Mouse (Mus musculus) liver, embryonic 16.5 days (tissue): ENCODE measurements at regions not wholly inside any gene's neighbourhood (a gene's known extent, or its start where the extent isn't known, plus 50 kb on each side); places are given as distances from the start of the nearest gene placed in this dataset.

Experiments
- ATAC-seq: fragments of 200-750 bp; cut with Nextera tagmentation; 2 replicates; pipeline ENCODE4 v1.8.0; 2017; ENCODE audit warnings: low read depth, mild to moderate bottlenecking, moderate number of reproducible peaks, moderate library complexity
- H3K27ac ChIP-seq: fragments of 300-500 bp; sonication (generic); 2 replicates; pipeline ENCODE4 v1.5.1; 2014; ENCODE audit warnings: mild to moderate bottlenecking, low read length
- H3K27me3 ChIP-seq: fragments of 300-500 bp; sonication (generic); 2 replicates; pipeline ENCODE4 v1.6.1; 2014; ENCODE audit warnings: low read depth, low read length, mixed read lengths; ENCODE audit not compliant: control insufficient read depth, insufficient read depth
- H3K36me3 ChIP-seq: fragments of 300-500 bp; sonication (generic); 2 replicates; pipeline ENCODE4 v1.6.1; 2014; ENCODE audit warnings: mild to moderate bottlenecking; ENCODE audit not compliant: control insufficient read depth, insufficient read depth
- H3K4me1 ChIP-seq: fragments of 300-500 bp; sonication (generic); 2 replicates; pipeline ENCODE4 v1.6.1; 2014; ENCODE audit warnings: low read depth, low read length, mixed read lengths; ENCODE audit not compliant: control insufficient read depth
- H3K4me2 ChIP-seq: fragments of 300-500 bp; sonication (generic); 2 replicates; pipeline ENCODE4 v1.6.1; 2014; ENCODE audit warnings: low read depth, low read length, mixed read lengths
- H3K4me3 ChIP-seq: fragments of 300-500 bp; sonication (generic); 2 replicates; pipeline ENCODE4 v1.5.1; 2014; ENCODE audit warnings: low read depth, mild to moderate bottlenecking, low read length
- H3K9ac ChIP-seq: fragments of 300-500 bp; sonication (generic); 2 replicates; pipeline ENCODE4 v1.6.1; 2014; ENCODE audit warnings: low read depth, low read length
- H3K9me3 ChIP-seq: fragments of 300-500 bp; sonication (generic); replicated peaks from 2 replicates; pipeline ENCODE4 v1.6.1; 2016; ENCODE audit warnings: low read length; ENCODE audit not compliant: control insufficient read depth
- WGBS: fragments of 180-500 bp; shearing (Covaris S2); extraction: QIAGEN DNeasy Blood & Tissue Kit; methylation state at CpG from one replicate; pipeline ENCODE4 v1.1.7; 2014; ENCODE audit not compliant: insufficient replicate concordance; 5-methylcytosine and 5-hydroxymethylcytosine counted together

DNA sequence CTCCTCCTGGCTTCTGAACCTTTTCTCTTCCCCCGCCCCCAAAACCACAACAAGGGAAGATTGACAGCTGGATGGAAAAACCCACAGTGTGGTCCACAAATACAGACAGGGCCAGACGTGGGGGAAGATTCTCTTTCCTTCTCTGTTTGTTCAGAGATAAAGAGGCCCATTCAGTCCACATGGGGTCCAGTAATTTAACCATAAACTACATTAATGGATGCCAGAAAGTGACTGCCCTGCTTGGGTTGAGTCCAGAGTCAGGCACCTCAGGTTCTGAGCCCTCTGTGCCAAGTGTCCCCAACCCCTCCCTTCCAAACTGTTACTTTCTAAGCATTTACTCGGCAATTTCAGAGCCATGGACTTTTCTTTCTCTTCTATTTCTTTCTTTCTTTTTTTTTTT, 121.9 kb upstream of the Smyd2 start:
- Histone ChIP-seq H3K4me3 (no peak overlapping the region), H3K4me2 (no peak overlapping the region), H3K27ac (peak overlapping the region; percentile 59; the same call in 1 of the 2 replicates), H3K4me1 (no peaks in the 10 kb centered on the region; the same call in 1 of the 2 replicates), H3K36me3 (no peaks in the 10 kb centered on the region), H3K27me3 (no peaks in the 10 kb centered on the region), H3K9ac (no peak overlapping the region), H3K9me3 (no peaks in the 10 kb centered on the region)
- no peak for ATAC-seq
- 12% methylated on average over 3 of the region's 3 CpGs for WGBS

DNA sequence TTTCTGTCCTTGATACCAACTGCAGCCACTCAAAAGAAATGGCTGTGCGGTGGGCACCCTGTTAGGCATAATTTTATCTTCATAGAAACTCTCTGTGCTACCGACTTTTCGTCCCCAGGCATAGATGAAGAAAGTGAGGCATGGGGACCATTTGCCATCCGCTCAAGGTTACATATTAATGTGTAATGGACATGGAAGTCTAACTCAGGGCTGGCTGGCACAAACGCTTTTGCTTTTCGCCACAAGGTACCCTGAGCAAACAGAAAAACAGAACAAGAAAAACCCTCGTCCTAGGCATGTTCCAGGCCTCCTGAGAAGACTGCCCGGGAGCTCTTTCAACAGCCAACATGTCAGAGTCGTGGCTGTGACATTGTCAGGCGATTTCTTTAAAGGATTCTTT, 121.0 kb upstream of the Smyd2 start:
- 57% methylated on average over 10 of the region's 10 CpGs for WGBS
- peak overlapping the region; percentile 77 for H3K27ac ChIP-seq
- H3K9ac ChIP-seq = no peak overlapping the region

DNA sequence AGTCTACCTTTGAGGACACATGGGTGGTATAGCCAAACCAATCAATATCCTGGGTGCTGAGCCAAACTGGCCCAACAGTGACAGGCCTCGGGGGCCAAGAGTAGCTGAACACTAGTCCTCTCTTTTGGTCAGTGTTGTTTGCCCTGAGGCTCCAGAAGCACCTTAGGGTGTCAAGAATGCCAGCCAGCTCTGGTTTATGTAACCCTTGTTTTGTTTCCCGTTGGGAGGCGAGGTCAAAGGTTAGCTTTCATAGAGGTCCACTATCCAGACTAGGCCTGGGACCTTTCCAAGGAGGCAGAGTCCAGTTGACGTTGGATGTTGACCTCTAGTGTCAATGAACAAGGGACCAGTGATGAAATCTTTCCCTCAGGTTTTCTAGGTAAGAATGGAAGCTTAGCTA, 120.0 kb upstream of the Smyd2 start:
- Histone ChIP-seq H3K27ac (peak overlapping the region; percentile 77), H3K27me3 (no peaks in the 10 kb centered on the region), H3K9ac (no peak overlapping the region), H3K36me3 (no peaks in the 10 kb centered on the region), H3K4me3 (no peak overlapping the region), H3K4me1 (no peaks in the 10 kb centered on the region; the same call in 1 of the 2 replicates), H3K4me2 (no peak overlapping the region), H3K9me3 (no peaks in the 10 kb centered on the region)
- ATAC-seq = peak; percentile 85
- WGBS = 42% methylated on average over 4 of the region's 4 CpGs

More for the DNA sequence above, 121.0 kb upstream of the Smyd2 start:
- H3K4me1 ChIP-seq = no peaks in the 10 kb centered on the region; the same call in 1 of the 2 replicates
- H3K36me3 ChIP-seq = no peaks in the 10 kb centered on the region
- no peak overlapping the region for H3K4me3 ChIP-seq
- H3K9me3 ChIP-seq = no peaks in the 10 kb centered on the region
- ATAC-seq = no peak
- H3K27me3 ChIP-seq = no peaks in the 10 kb centered on the region
- no peak overlapping the region for H3K4me2 ChIP-seq

DNA sequence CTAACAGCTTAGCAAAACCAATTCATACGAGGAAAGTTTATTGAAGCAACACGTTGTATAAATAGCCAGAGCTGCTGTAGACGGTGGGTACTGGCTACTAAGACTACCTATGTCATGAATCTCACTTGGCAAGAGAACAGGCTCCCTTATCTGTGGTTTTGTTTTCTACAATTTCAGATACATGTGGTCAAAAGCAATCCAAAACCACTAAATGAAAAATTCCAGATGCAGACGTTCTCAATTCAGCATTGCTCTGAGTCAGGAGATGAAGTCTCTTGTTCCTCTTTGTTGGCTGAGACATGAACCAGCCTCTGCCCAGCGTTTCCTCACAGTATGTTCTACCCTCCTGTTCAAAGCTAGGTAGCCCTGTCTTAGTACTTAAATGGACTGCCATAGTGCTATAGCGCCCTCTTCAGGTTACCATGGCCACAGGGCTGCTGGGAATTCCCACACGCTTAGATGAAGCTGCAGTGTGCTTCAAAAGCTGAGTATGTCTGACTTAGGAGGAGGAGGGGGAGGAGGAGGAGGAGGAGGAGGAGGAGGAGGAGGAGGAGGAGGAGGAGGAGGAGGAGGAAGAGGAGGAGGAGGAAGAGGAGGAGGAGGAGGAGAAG, 119.0 kb upstream of the Smyd2 start:
- 39% methylated on average over 7 of the region's 7 CpGs for WGBS
- ATAC-seq = no peak

GRCm38 (mm10) chr1:190038046-190038445, 115.9 kb upstream of the Smyd2 start:
- no peaks in the 10 kb centered on the region for H3K36me3 ChIP-seq
- H3K9me3 ChIP-seq = no peaks in the 10 kb centered on the region
- H3K27ac ChIP-seq = no peak overlapping the region
- no peak overlapping the region for H3K4me2 ChIP-seq
- H3K27me3 ChIP-seq = no peaks in the 10 kb centered on the region
- no peak overlapping the region for H3K9ac ChIP-seq
- no peak overlapping the region for H3K4me3 ChIP-seq
- WGBS = 8% methylated on average over 5 of the region's 5 CpGs
- peak; percentile 20; the same call in 1 of the 2 replicates for ATAC-seq
- H3K4me1 ChIP-seq = no peaks in the 10 kb centered on the region; the same call in 1 of the 2 replicates

More for the DNA sequence above, 119.0 kb upstream of the Smyd2 start:
- Histone ChIP-seq H3K27me3 (no peaks in the 10 kb centered on the region), H3K9ac (no peak overlapping the region), H3K27ac (no peak overlapping the region), H3K36me3 (no peaks in the 10 kb centered on the region), H3K4me3 (no peak overlapping the region), H3K4me2 (no peak overlapping the region), H3K9me3 (no peaks in the 10 kb centered on the region), H3K4me1 (no peaks in the 10 kb centered on the region; the same call in 1 of the 2 replicates)

DNA sequence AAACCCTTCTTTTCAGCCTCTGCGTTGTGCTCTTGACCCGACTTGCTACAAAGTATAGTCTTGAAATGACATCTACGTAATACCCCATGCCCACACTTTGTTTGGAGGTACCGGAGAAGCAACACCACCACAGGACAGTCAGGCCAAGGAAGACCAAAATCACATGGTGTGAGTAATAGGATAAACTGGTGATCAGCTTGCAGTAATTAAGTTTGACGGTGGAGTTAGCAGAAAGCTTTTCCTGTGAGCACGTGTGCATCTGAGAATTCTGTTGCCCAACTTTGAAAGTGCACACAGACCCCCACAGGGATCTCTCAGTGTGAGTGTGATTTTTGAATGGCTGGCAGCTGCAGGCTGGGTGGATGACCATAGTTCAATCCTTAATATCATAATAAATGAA, 114.6 kb upstream of the Smyd2 start:
- Histone ChIP-seq H3K27ac (no peak overlapping the region), H3K4me2 (no peak overlapping the region), H3K9ac (no peak overlapping the region), H3K4me1 (no peaks in the 10 kb centered on the region), H3K4me3 (no peak overlapping the region), H3K9me3 (no peaks in the 10 kb centered on the region), H3K36me3 (no peaks in the 10 kb centered on the region), H3K27me3 (no peaks in the 10 kb centered on the region)
- 60% methylated on average over 6 of the region's 6 CpGs for WGBS
- ATAC-seq = no peak

- ATAC-seq = no peak
- Histone ChIP-seq H3K4me2 (no peak overlapping the region), H3K9me3 (no peaks in the 10 kb centered on the region), H3K27me3 (no peaks in the 10 kb centered on the region), H3K27ac (no peak overlapping the region), H3K9ac (no peak overlapping the region), H3K36me3 (no peaks in the 10 kb centered on the region), H3K4me3 (no peak overlapping the region), H3K4me1 (no peaks in the 10 kb centered on the region)
- whole genome bisulfite sequencing = 67% methylated on average over 11 of the region's 11 CpGs
These were observed 113.8 kb upstream of the Smyd2 start for GRCm38 (mm10) chr1:190035935-190036334.

GRCm38 (mm10) chr1:190034091-190034490, 111.9 kb upstream of the Smyd2 start:
- WGBS = 67% methylated on average over 5 of the region's 5 CpGs
- no peak for ATAC-seq
- H3K9ac ChIP-seq = no peak overlapping the region

DNA sequence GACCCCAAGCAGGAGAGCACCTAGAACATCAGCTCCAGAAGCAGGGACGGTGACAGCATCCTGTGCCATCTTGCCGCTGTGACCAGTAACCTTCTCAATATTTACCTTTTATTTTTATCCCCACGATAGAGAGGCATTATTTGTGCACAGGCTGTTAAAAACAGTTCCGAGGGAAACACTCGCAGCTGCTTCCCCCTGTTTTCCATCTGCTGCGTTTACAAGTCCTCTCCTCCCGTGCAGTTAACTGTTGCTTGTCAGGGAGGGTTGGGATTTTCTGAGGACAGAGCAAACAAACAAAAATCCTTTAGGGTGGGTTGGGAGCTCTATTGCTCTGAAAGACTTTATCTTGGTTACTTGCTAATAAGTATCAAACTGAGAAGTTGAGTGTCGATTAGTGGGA, 105.4 kb upstream of the Smyd2 start:
- H3K36me3 ChIP-seq = no peaks in the 10 kb centered on the region
- H3K4me3 ChIP-seq = no peak overlapping the region
- H3K4me2 ChIP-seq = no peak overlapping the region
- H3K9ac ChIP-seq = no peak overlapping the region
- ATAC-seq = no peak
- H3K4me1 ChIP-seq = no peaks in the 10 kb centered on the region
- H3K27ac ChIP-seq = no peak overlapping the region
- H3K9me3 ChIP-seq = no peaks in the 10 kb centered on the region
- 22% methylated on average over 8 of the region's 8 CpGs for WGBS
- H3K27me3 ChIP-seq = no peaks in the 10 kb centered on the region

More at GRCm38 (mm10) chr1:190034091-190034490, 111.9 kb upstream of the Smyd2 start:
- no peak overlapping the region for H3K27ac ChIP-seq
- H3K36me3 ChIP-seq = no peaks in the 10 kb centered on the region
- H3K27me3 ChIP-seq = no peaks in the 10 kb centered on the region
- no peak overlapping the region for H3K4me2 ChIP-seq
- H3K9me3 ChIP-seq = no peaks in the 10 kb centered on the region
- H3K4me1 ChIP-seq = no peaks in the 10 kb centered on the region
- H3K4me3 ChIP-seq = no peak overlapping the region
